Mouse (Mus musculus) cerebellum, adult 2 months (tissue): ENCODE results near the gene Kalrn.

ENCODE experiments used
- CTCF ChIP-seq: fragments of 200-500 bp; IDR thresholded peaks from 2 replicates; pipeline ENCODE4 v1.5.1; 2011; ENCODE audit warnings: low read depth, mild to moderate bottlenecking, control low read depth, low read length, moderate library complexity, borderline replicate concordance; ENCODE audit not compliant: insufficient read depth
- POLR2A ChIP-seq: fragments of 200-500 bp; IDR thresholded peaks from 2 replicates; pipeline ENCODE4 v1.6.1; 2011; ENCODE audit warnings: low read length, control low read depth, borderline replicate concordance; ENCODE audit not compliant: insufficient read depth

GRCm38 (mm10) chr16:34278249-34278790 lies 295.0 kb downstream of the Kalrn start:
- TF ChIP-seq CTCF (no peak), POLR2A (no peak)
